Mouse (Mus musculus) heart, adult 2 months (tissue): ENCODE measurements around the gene Ap1m1. TPM values are rescaled to one million over a fixed set of nuclear protein-coding genes. Genes with fewer than 3 reads are reported as not detected.

Experiments
- DNase-seq, 2 experiments: peaks; one replicate each; pipeline ENCODE4 v3.0.0; 2021
- H3K27ac ChIP-seq: fragments of 200-600 bp; 2 replicates; pipeline ENCODE4 v1.8.1; 2022
- H3K27me3 ChIP-seq: fragments of 200-500 bp; 2 replicates; pipeline ENCODE4 v1.6.1; 2012; ENCODE audit warnings: mild to moderate bottlenecking, low read length, inconsistent platforms, mixed read lengths; ENCODE audit not compliant: control insufficient read depth, insufficient read depth
- H3K36me3 ChIP-seq: fragments of 200-500 bp; 2 replicates; pipeline ENCODE4 v1.6.1; 2012; ENCODE audit warnings: low read length, inconsistent platforms; ENCODE audit not compliant: control insufficient read depth, insufficient read depth
- H3K4me1 ChIP-seq: fragments of 200-500 bp; 2 replicates; pipeline ENCODE4 v1.6.1; 2011; ENCODE audit warnings: low read length; ENCODE audit not compliant: control insufficient read depth, insufficient read depth
- H3K4me3 ChIP-seq: fragments of 200-600 bp; 2 replicates; pipeline ENCODE4 v1.8.1; 2022
- H3K79me2 ChIP-seq: fragments of 200-500 bp; replicated peaks from 2 replicates; pipeline ENCODE4 v1.6.1; 2012; ENCODE audit warnings: mild to moderate bottlenecking, inconsistent platforms, low read length, moderate library complexity, mixed read lengths; ENCODE audit not compliant: control insufficient read depth, insufficient read depth
- H3K9ac ChIP-seq: fragments of 200-500 bp; 2 replicates; pipeline ENCODE4 v1.6.1; 2012; ENCODE audit warnings: low read depth, mild to moderate bottlenecking, control low read depth, inconsistent platforms, low read length, mixed read lengths
- CTCF ChIP-seq: fragments of 200-600 bp; IDR thresholded peaks from 2 replicates; pipeline ENCODE4 v1.8.1; 2022; ENCODE audit warnings: antibody characterized with exemption, mild to moderate bottlenecking, moderate library complexity
- EP300 ChIP-seq: fragments of 200-500 bp; IDR thresholded peaks from 2 replicates; pipeline ENCODE4 v1.6.1; 2011; ENCODE audit warnings: low read depth, low read length, control low read depth; ENCODE audit not compliant: insufficient read depth
- POLR2A ChIP-seq: fragments of 200-500 bp; IDR thresholded peaks from 2 replicates; pipeline ENCODE4 v1.6.1; 2011; ENCODE audit warnings: mild to moderate bottlenecking, low read depth, low read length, control low read depth; ENCODE audit not compliant: insufficient read depth
- WGBS: fragments of 180-500 bp; shearing (Covaris S2); methylation state at CpG from one replicate; pipeline ENCODE4 v1.1.7; 2018; 5-methylcytosine and 5-hydroxymethylcytosine counted together
- intact Hi-C: fragments of 180-260 bp; cut with DNase I; formaldehyde crosslinking; loops from one replicate; pipeline ENCODE4 v1.15.1; 2025
- long read RNA-seq: library from polyadenylated mRNA; stranded (forward); transcript quantifications from one replicate; pipeline ENCODE4 v2.0.0, GENCODE M21; 2021
- polyA plus RNA-seq: library from polyadenylated mRNA; depleted of rRNA; stranded (reverse); fragments of >200 nt; gene quantifications from 2 replicates; pipeline ENCODE4 v1.2.3, GENCODE M21; 2012; rRNA removed
- total RNA-seq, 2 experiments: library from RNA; stranded (reverse); gene quantifications; 2 replicates each; pipeline ENCODE4 v1.2.3; 2021

Ap1m1 gene
- total RNA-seq (10 to 100 TPM; 44.6 to 48.8 TPM), polyA plus RNA-seq (74.3 and 77.0 TPM in 2 replicates)
- long read RNA-seq, transcript Ap1m1-201 (12 exons, 2,084 nt), result major isoform, 83 of 89 reads
- long read RNA-seq, partial matches to known transcripts, result 1 of 89 reads
- long read RNA-seq, other reads (novel, unspliced or antisense), result 5 of 89 reads

- peaks cover 5% of the 10 kb centered on the region for H3K79me2 ChIP-seq
- under 1% methylated on average over 54 of the region's 54 CpGs for WGBS
- H3K9ac ChIP-seq, result peak within 1 kb of the TSS; percentile 88
- H3K27ac ChIP-seq, result peak within 1 kb of the TSS; percentile 92
- peak; percentile 95 to 99 for DNase-seq
- intact Hi-C loops, result loop anchor here (5.0 kb wide), 2 partner anchors 62 to 128 kb away; no protein-coding TSS in a partner anchor
- no peaks in the 10 kb centered on the region; the same call in none of the 2 replicates for H3K36me3 ChIP-seq
- peak within 1 kb of the TSS; percentile 71 for H3K4me3 ChIP-seq
- peak; percentile 80 for TF ChIP-seq EP300
- TF ChIP-seq CTCF, result peak; percentile 85
- TF ChIP-seq POLR2A, result peak; percentile 84
- peaks cover 15% of the 10 kb centered on the region for H3K4me1 ChIP-seq
- H3K27me3 ChIP-seq, result no peaks in the 10 kb centered on the region
Measured at GRCm38 (mm10) chr8:72239499-72240402, at the start of gene Ap1m1. TSS of gene Ap1m1 (plus strand) at chr8:72240018.

- TF ChIP-seq CTCF (no peak), POLR2A (no peak), EP300 (no peak)
- H3K27me3 ChIP-seq, result no peaks in the 10 kb centered on the region
- no peak overlapping the region for H3K4me3 ChIP-seq
- H3K36me3 ChIP-seq, result no peaks in the 10 kb centered on the region
- H3K79me2 ChIP-seq, result no peaks in the 10 kb centered on the region
- no peak overlapping the region for H3K27ac ChIP-seq
- no peak overlapping the region for H3K9ac ChIP-seq
- H3K4me1 ChIP-seq, result no peaks in the 10 kb centered on the region
- no peak for DNase-seq
- intact Hi-C loops, result no loop called here
- WGBS, result 62% methylated on average over 2 of the region's 2 CpGs
Measured at GRCm38 (mm10) chr8:72190215-72190539, 49.6 kb upstream of the Ap1m1 start.

- Histone ChIP-seq H3K27me3 (no peaks in the 10 kb centered on the region), H3K79me2 (no peaks in the 10 kb centered on the region), H3K27ac (no peak overlapping the region), H3K4me3 (no peak overlapping the region), H3K9ac (no peak overlapping the region), H3K36me3 (no peaks in the 10 kb centered on the region), H3K4me1 (no peaks in the 10 kb centered on the region)
- TF ChIP-seq EP300 (no peak), CTCF (no peak), POLR2A (no peak)
- DNase-seq, result no peak
- intact Hi-C loops, result no loop called here
Measured at GRCm38 (mm10) chr8:72192065-72192464, 47.8 kb upstream of the Ap1m1 start.

GRCm38 (mm10) chr8:72197997-72198396 lies 41.8 kb upstream of the Ap1m1 start:
- H3K4me1 ChIP-seq, result no peaks in the 10 kb centered on the region
- WGBS, result 56% methylated on average over 8 of the region's 8 CpGs
- no peaks in the 10 kb centered on the region for H3K36me3 ChIP-seq
- no peaks in the 10 kb centered on the region for H3K27me3 ChIP-seq
- no peaks in the 10 kb centered on the region for H3K79me2 ChIP-seq
- H3K4me3 ChIP-seq, result no peak overlapping the region
- no peak overlapping the region for H3K27ac ChIP-seq
- intact Hi-C loops, result no loop called here
- TF ChIP-seq POLR2A (no peak), CTCF (no peak), EP300 (no peak)
- H3K9ac ChIP-seq, result no peak overlapping the region
- no peak for DNase-seq

GRCm38 (mm10) chr8:72208582-72208981 lies 31.2 kb upstream of the Ap1m1 start:
- H3K4me1 ChIP-seq, result no peaks in the 10 kb centered on the region
- intact Hi-C loops, result no loop called here
- H3K79me2 ChIP-seq, result no peaks in the 10 kb centered on the region
- no peak for TF ChIP-seq CTCF
- no peak for TF ChIP-seq EP300
- no peak for TF ChIP-seq POLR2A
- no peaks in the 10 kb centered on the region for H3K27me3 ChIP-seq
- H3K27ac ChIP-seq, result no peak overlapping the region
- no peaks in the 10 kb centered on the region for H3K36me3 ChIP-seq
- 89% methylated on average over 1 of the region's 1 CpGs for WGBS
- no peak for DNase-seq
- H3K9ac ChIP-seq, result no peak overlapping the region
- no peak overlapping the region for H3K4me3 ChIP-seq

GRCm38 (mm10) chr8:72210222-72210621 lies 29.6 kb upstream of the Ap1m1 start:
- intact Hi-C loops, result no loop called here
- no peak overlapping the region for H3K27ac ChIP-seq
- H3K4me3 ChIP-seq, result no peak overlapping the region
- no peak for DNase-seq
- 65% methylated on average over 4 of the region's 4 CpGs for WGBS
- no peaks in the 10 kb centered on the region for H3K4me1 ChIP-seq
- no peaks in the 10 kb centered on the region for H3K79me2 ChIP-seq
- H3K36me3 ChIP-seq, result no peaks in the 10 kb centered on the region
- H3K27me3 ChIP-seq, result no peaks in the 10 kb centered on the region
- no peak overlapping the region for H3K9ac ChIP-seq
- TF ChIP-seq CTCF (no peak), EP300 (no peak), POLR2A (no peak)
